Mouse (Mus musculus): ENCODE measurements around the gene Tubd1. TPM values are rescaled to one million over a fixed set of nuclear protein-coding genes. Genes with fewer than 3 reads are reported as not detected.

The Tubd1 gene
- polyA plus RNA-seq, 1 experiment = not detected

GRCm38 (mm10) chr11:86591931-86592616 lies 47.3 kb downstream of the Tubd1 start:
- Histone ChIP-seq H3K4me1 (ENCODE audit: control insufficient read depth, insufficient read depth, low read length) (peaks cover 8% of the 10 kb centered on the region; the same call in 1 of the 2 replicates), H3K4me3 (ENCODE audit: insufficient read depth, low read depth, low read length) (no peak overlapping the region), H3K27ac (ENCODE audit: insufficient read depth, low read depth, low read length) (no peak overlapping the region)
- WGBS = 87% methylated on average over 2 of the region's 2 CpGs
- TF ChIP-seq POLR2A (IDR thresholded peaks at IDR 0.05; ENCODE audit: insufficient read depth, low read depth, low read length) (no peak), CTCF (IDR thresholded peaks at IDR 0.05; ENCODE audit: insufficient read depth, low read depth, low read length) (no peak)

GRCm38 (mm10) chr11:86592993-86593392 lies 48.2 kb downstream of the Tubd1 start:
- 29% methylated on average over 3 of the region's 3 CpGs for WGBS
- no peak for TF ChIP-seq POLR2A (IDR thresholded peaks at IDR 0.05; ENCODE audit: insufficient read depth, low read depth, low read length)
- TF ChIP-seq CTCF (IDR thresholded peaks at IDR 0.05; ENCODE audit: insufficient read depth, low read depth, low read length) = no peak
- H3K4me1 ChIP-seq (ENCODE audit: control insufficient read depth, insufficient read depth, low read length) = 0 out of 2 replicates have a peak, but pooled peaks cover 2% of the 10 kb centered on the region
- no peak overlapping the region for H3K27ac ChIP-seq (ENCODE audit: insufficient read depth, low read depth, low read length)
- H3K4me3 ChIP-seq (ENCODE audit: insufficient read depth, low read depth, low read length) = no peak overlapping the region

DNA sequence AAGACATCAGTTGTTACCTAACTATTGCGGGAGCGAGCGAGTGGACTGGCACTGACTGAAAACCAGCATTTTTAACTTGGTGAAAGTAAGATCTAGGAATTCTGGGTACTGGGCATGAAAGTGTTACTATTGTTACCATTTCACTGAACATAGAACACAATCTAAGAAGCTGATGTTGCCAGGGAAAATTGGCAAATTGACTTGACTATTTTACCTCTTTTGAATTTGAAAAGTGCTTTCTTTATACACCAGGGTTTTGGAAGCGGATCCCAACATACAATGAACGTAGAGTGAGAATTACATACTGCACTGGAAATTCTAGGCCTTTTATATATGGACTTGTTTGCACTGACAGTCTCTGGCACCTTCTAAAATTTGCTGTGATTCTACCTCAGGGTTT lies 48.7 kb downstream of the Tubd1 start:
- Histone ChIP-seq H3K4me3 (ENCODE audit: insufficient read depth, low read depth, low read length) (no peak overlapping the region), H3K27ac (ENCODE audit: insufficient read depth, low read depth, low read length) (no peak overlapping the region), H3K4me1 (ENCODE audit: control insufficient read depth, insufficient read depth, low read length) (0 out of 2 replicates have a peak, but pooled peaks cover 2% of the 10 kb centered on the region)
- TF ChIP-seq POLR2A (IDR thresholded peaks at IDR 0.05; ENCODE audit: insufficient read depth, low read depth, low read length) (no peak), CTCF (IDR thresholded peaks at IDR 0.05; ENCODE audit: insufficient read depth, low read depth, low read length) (no peak)
- 72% methylated on average over 5 of the region's 5 CpGs for WGBS

DNA sequence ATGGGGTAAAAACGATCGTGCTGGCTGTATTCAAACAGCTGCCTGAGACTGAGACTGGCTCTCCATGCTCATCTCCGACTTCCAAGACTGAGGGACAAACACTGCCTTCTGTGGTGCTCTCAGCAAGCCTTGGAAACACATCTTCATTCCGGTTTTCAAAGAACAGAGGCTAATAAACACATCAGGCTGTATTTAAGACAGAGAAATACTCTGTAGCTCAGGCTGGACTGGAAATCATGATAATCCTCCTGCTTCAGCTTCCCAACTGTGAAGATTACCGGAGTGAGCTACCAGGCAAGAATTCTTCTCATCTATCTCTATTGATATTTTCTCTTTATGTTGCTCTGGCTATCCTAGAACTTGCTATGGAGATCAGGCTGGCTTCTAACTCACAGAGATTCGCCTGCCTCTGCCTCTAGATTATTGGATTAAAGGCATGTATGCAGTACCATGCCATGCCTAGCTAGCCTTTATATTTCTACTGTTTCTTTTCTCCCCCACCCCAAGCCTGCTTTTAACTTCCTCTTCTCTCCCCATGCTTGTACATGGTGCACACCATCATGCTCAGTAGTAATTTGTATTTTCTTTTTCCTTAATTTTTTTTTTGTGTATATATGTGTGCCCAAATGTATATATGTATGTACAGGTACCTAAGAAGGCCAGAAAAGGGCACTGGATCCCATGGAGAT lies 49.5 kb downstream of the Tubd1 start:
- 69% methylated on average over 6 of the region's 6 CpGs for WGBS
- no peak for TF ChIP-seq POLR2A (IDR thresholded peaks at IDR 0.05; ENCODE audit: insufficient read depth, low read depth, low read length)
- no peak for TF ChIP-seq CTCF (IDR thresholded peaks at IDR 0.05; ENCODE audit: insufficient read depth, low read depth, low read length)
- H3K4me1 ChIP-seq (ENCODE audit: control insufficient read depth, insufficient read depth, low read length) = 0 out of 2 replicates have a peak, but pooled peaks cover 2% of the 10 kb centered on the region
- no peak overlapping the region for H3K27ac ChIP-seq (ENCODE audit: insufficient read depth, low read depth, low read length)
- no peak overlapping the region for H3K4me3 ChIP-seq (ENCODE audit: insufficient read depth, low read depth, low read length)

- H3K27ac ChIP-seq (ENCODE audit: insufficient read depth, low read depth, low read length) = no peak overlapping the region
- H3K4me3 ChIP-seq (ENCODE audit: insufficient read depth, low read depth, low read length) = no peak overlapping the region
- 84% methylated on average over 6 of the region's 6 CpGs for WGBS
- H3K4me1 ChIP-seq (ENCODE audit: control insufficient read depth, insufficient read depth, low read length) = no peaks in the 10 kb centered on the region
- no peak for TF ChIP-seq CTCF (IDR thresholded peaks at IDR 0.05; ENCODE audit: insufficient read depth, low read depth, low read length)
- TF ChIP-seq POLR2A (IDR thresholded peaks at IDR 0.05; ENCODE audit: insufficient read depth, low read depth, low read length) = no peak
Observed at GRCm38 (mm10) chr11:86595366-86595765, 50.6 kb downstream of the Tubd1 start.

GRCm38 (mm10) chr11:86596187-86596960 lies 51.6 kb downstream of the Tubd1 start:
- Histone ChIP-seq H3K4me3 (ENCODE audit: insufficient read depth, low read depth, low read length) (no peak overlapping the region), H3K27ac (ENCODE audit: insufficient read depth, low read depth, low read length) (0 out of 2 replicates have a peak overlapping the region, but pooled peaks have one; percentile 37), H3K4me1 (ENCODE audit: control insufficient read depth, insufficient read depth, low read length) (no peaks in the 10 kb centered on the region)
- WGBS = 76% methylated on average over 7 of the region's 7 CpGs
- TF ChIP-seq POLR2A (IDR thresholded peaks at IDR 0.05; ENCODE audit: insufficient read depth, low read depth, low read length) (no peak), CTCF (IDR thresholded peaks at IDR 0.05; ENCODE audit: insufficient read depth, low read depth, low read length) (no peak)

- no peak for TF ChIP-seq POLR2A (IDR thresholded peaks at IDR 0.05; ENCODE audit: insufficient read depth, low read depth, low read length)
- no peak for TF ChIP-seq CTCF (IDR thresholded peaks at IDR 0.05; ENCODE audit: insufficient read depth, low read depth, low read length)
- Histone ChIP-seq H3K4me3 (ENCODE audit: insufficient read depth, low read depth, low read length) (no peak overlapping the region), H3K4me1 (ENCODE audit: control insufficient read depth, insufficient read depth, low read length) (no peaks in the 10 kb centered on the region), H3K27ac (ENCODE audit: insufficient read depth, low read depth, low read length) (no peak overlapping the region)
- WGBS = 93% methylated on average over 3 of the region's 3 CpGs
Observed at GRCm38 (mm10) chr11:86596976-86597375, 52.2 kb downstream of the Tubd1 start.

DNA sequence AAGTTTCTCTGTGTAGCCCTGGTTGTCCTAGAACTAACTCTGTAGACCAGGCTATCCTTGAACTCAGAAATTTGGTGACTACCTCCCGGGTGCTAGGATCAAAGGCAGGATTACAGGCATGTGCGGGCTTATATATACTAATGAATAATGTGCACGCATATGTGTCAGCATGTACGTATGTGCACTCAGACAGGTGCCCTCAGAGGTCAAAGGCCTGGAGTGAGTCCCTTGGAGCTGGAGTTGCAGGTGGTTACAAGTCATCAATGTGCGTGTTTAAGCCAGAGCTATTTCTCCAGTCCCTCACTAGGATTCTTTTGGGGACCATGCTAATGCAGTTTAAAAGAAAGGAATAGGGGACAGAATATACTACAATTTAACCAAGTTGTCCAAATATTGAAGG lies 53.4 kb downstream of the Tubd1 start:
- TF ChIP-seq POLR2A (IDR thresholded peaks at IDR 0.05; ENCODE audit: insufficient read depth, low read depth, low read length) (no peak), CTCF (IDR thresholded peaks at IDR 0.05; ENCODE audit: insufficient read depth, low read depth, low read length) (no peak)
- no peak overlapping the region for H3K27ac ChIP-seq (ENCODE audit: insufficient read depth, low read depth, low read length)
- H3K4me3 ChIP-seq (ENCODE audit: insufficient read depth, low read depth, low read length) = no peak overlapping the region
- H3K4me1 ChIP-seq (ENCODE audit: control insufficient read depth, insufficient read depth, low read length) = no peaks in the 10 kb centered on the region
- WGBS = 98% methylated on average over 5 of the region's 5 CpGs
